Mouse (Mus musculus): ENCODE data around the gene Trim12c. TPM values are rescaled to one million over a fixed set of nuclear protein-coding genes. Genes with fewer than 3 reads are reported as not detected.

Gene Trim12c
- polyA plus RNA-seq, 1 experiment from 2014 or later: 1.4 TPM

Other genes starting within 250 kb of the Trim12c start
- gene Olfr646, start 248.5 kb downstream of the Trim12c start, polyA plus RNA-seq (2015; fragmentation: Nextera tagmentation; extraction: Ambion mirVana): not detected in 2 replicates
- not detected in 2 replicates for gene Ubqln5, start 223.5 kb downstream of the Trim12c start, polyA plus RNA-seq (2015; fragmentation: Nextera tagmentation; extraction: Ambion mirVana)
- gene Olfr643, start 216.0 kb downstream of the Trim12c start, polyA plus RNA-seq (2015; fragmentation: Nextera tagmentation; extraction: Ambion mirVana): not detected in 2 replicates
- gene Ubqln3, start 210.1 kb downstream of the Trim12c start, polyA plus RNA-seq (2015; fragmentation: Nextera tagmentation; extraction: Ambion mirVana): not detected in 2 replicates
- not detected in 2 replicates for gene Ubqlnl, start 202.8 kb downstream of the Trim12c start, polyA plus RNA-seq (2015; fragmentation: Nextera tagmentation; extraction: Ambion mirVana)
- gene Olfm5, start 188.5 kb downstream of the Trim12c start, polyA plus RNA-seq (2015; fragmentation: Nextera tagmentation; extraction: Ambion mirVana): not detected in 2 replicates
- gene Olfr648, start 170.0 kb downstream of the Trim12c start, polyA plus RNA-seq (2015; fragmentation: Nextera tagmentation; extraction: Ambion mirVana): 0.66 and 0.67 TPM in 2 replicates
- not detected in 2 replicates for gene Olfr649, start 157.4 kb downstream of the Trim12c start, polyA plus RNA-seq (2015; fragmentation: Nextera tagmentation; extraction: Ambion mirVana)
- 0.35 and 0.46 TPM in 2 replicates for gene Trim6, start 134.6 kb downstream of the Trim12c start, polyA plus RNA-seq (2015; fragmentation: Nextera tagmentation; extraction: Ambion mirVana)
- 0.76 and 0.89 TPM in 2 replicates for gene Trim34a, start 108.9 kb downstream of the Trim12c start, polyA plus RNA-seq (2015; fragmentation: Nextera tagmentation; extraction: Ambion mirVana)
- gene Trim5, start 65.3 kb downstream of the Trim12c start, polyA plus RNA-seq (2015; fragmentation: Nextera tagmentation; extraction: Ambion mirVana): 0.12 and 0.21 TPM in 2 replicates
- 1.6 and 1.7 TPM in 2 replicates for gene Trim12a, start 37.9 kb downstream of the Trim12c start, polyA plus RNA-seq (2015; fragmentation: Nextera tagmentation; extraction: Ambion mirVana)
- not detected in 2 replicates for gene Trim34b, start 23.9 kb downstream of the Trim12c start, polyA plus RNA-seq (2015; fragmentation: Nextera tagmentation; extraction: Ambion mirVana)
- not detected in 2 replicates for gene Trim30b, start 16.5 kb upstream of the Trim12c start, polyA plus RNA-seq (2015; fragmentation: Nextera tagmentation; extraction: Ambion mirVana)
- gene Trim30c, start 47.5 kb upstream of the Trim12c start, polyA plus RNA-seq (2015; fragmentation: Nextera tagmentation; extraction: Ambion mirVana): not detected in 2 replicates
- 0.42 and 0.48 TPM in 2 replicates for gene Trim30a, start 111.8 kb upstream of the Trim12c start, polyA plus RNA-seq (2015; fragmentation: Nextera tagmentation; extraction: Ambion mirVana)
- 0.36 and 0.50 TPM in 2 replicates for gene Trim30d, start 154.5 kb upstream of the Trim12c start, polyA plus RNA-seq (2015; fragmentation: Nextera tagmentation; extraction: Ambion mirVana)
- gene Olfr651, start 196.8 kb upstream of the Trim12c start, polyA plus RNA-seq (2015; fragmentation: Nextera tagmentation; extraction: Ambion mirVana): not detected in 2 replicates
- gene Olfr652, start 207.5 kb upstream of the Trim12c start, polyA plus RNA-seq (2015; fragmentation: Nextera tagmentation; extraction: Ambion mirVana): not detected in 2 replicates
- gene Olfr653, start 224.0 kb upstream of the Trim12c start, polyA plus RNA-seq (2015; fragmentation: Nextera tagmentation; extraction: Ambion mirVana): not detected in 2 replicates
- not detected in 2 replicates for gene Olfr654, start 233.7 kb upstream of the Trim12c start, polyA plus RNA-seq (2015; fragmentation: Nextera tagmentation; extraction: Ambion mirVana)
- gene Olfr655, start 248.4 kb upstream of the Trim12c start, polyA plus RNA-seq (2015; fragmentation: Nextera tagmentation; extraction: Ambion mirVana): not detected in 2 replicates